Comparison of ENCODE assay signal across 30 mouse cellular contexts in the genomic region with DNA sequence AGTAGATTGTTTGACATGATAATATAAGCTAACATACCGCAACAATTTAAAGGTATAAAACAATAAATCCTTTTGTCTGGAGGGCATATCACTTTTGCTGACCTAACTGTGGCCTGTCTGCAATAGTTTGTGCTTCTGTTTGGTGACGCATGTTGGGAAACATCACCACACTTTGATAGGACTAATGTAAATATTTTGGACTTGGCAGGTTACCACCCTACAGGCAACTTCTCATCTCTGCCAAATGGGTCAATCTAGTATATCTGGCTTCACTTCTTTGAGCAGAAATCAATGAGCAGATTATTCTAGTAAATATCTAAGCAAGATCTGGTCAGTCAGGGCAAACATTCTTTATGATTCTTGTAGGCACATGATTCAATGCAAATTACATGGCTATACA.
"Had no signal": no experiment of that assay in that cellular context is flagged by ENCODE, and none has a peak within 500 bp of the region (broad histone marks: within the 10 kb centered on the region; RNA-seq: fewer than 3 reads in every experiment).

No protein-coding gene starts in this region.

- H3K9me3 ChIP-seq: limb, embryonic 10.5 days; limb, embryonic 12.5 days; limb, embryonic 13.5 days; limb, embryonic 15.5 days; liver, embryonic 12.5 days; liver, embryonic 13.5 days; liver, embryonic 15.5 days; lung, embryonic 15.5 days; midbrain, embryonic 10.5 days; midbrain, embryonic 12.5 days; midbrain, embryonic 13.5 days; midbrain, embryonic 15.5 days; neural tube, embryonic 12.5 days had no signal

- ATAC-seq: liver, embryonic 12.5 days; lung, postnatal 0 days; midbrain, embryonic 13.5 days; midbrain, embryonic 15.5 days; midbrain, embryonic 16.5 days had no signal

- H3K4me3 ChIP-seq: left cerebral cortex, adult 2 months; limb, embryonic 10.5 days; limb, embryonic 12.5 days; limb, embryonic 13.5 days; limb, embryonic 15.5 days; liver, embryonic 12.5 days; liver, embryonic 13.5 days; liver, embryonic 15.5 days; lung, embryonic 15.5 days; megakaryocyte, embryonic 14.5 days; midbrain, embryonic 10.5 days; midbrain, embryonic 12.5 days; midbrain, embryonic 13.5 days; midbrain, embryonic 15.5 days; myocyte; neural tube, embryonic 12.5 days had no signal

- H3K36me3 ChIP-seq: limb, embryonic 10.5 days; limb, embryonic 12.5 days; limb, embryonic 13.5 days; limb, embryonic 15.5 days; liver, embryonic 12.5 days; liver, embryonic 13.5 days; liver, embryonic 15.5 days; lung, embryonic 15.5 days; midbrain, embryonic 10.5 days; midbrain, embryonic 12.5 days; midbrain, embryonic 13.5 days; midbrain, embryonic 15.5 days; neural tube, embryonic 12.5 days had no signal

- H3K4me1 ChIP-seq: limb, embryonic 10.5 days; limb, embryonic 12.5 days; limb, embryonic 13.5 days; limb, embryonic 15.5 days; liver, embryonic 12.5 days; liver, embryonic 13.5 days; liver, embryonic 15.5 days; lung, embryonic 15.5 days; megakaryocyte, embryonic 14.5 days; midbrain, embryonic 10.5 days; midbrain, embryonic 12.5 days; midbrain, embryonic 13.5 days; midbrain, embryonic 15.5 days; neural tube, embryonic 12.5 days had no signal

- H3K4me2 ChIP-seq: limb, embryonic 12.5 days; limb, embryonic 13.5 days; limb, embryonic 15.5 days; liver, embryonic 12.5 days; liver, embryonic 13.5 days; liver, embryonic 15.5 days; lung, embryonic 14.5 days; lung, embryonic 15.5 days; midbrain, embryonic 11.5 days; midbrain, embryonic 12.5 days; midbrain, embryonic 13.5 days; midbrain, embryonic 15.5 days; neural tube, embryonic 12.5 days had no signal

- DNase-seq: left cerebral cortex, postnatal 4 days; liver, embryonic 13.5 days; lung, adult 18-20 months; lung, adult 2 months; lung, embryonic 14.5 days; lung, postnatal 10 days; lung, postnatal 14 days; lung, postnatal 36 days; lung, postnatal 4 days; midbrain, embryonic 14.5 days had no signal

- H3K9ac ChIP-seq: limb, embryonic 12.5 days; limb, embryonic 13.5 days; limb, embryonic 15.5 days; liver, embryonic 12.5 days; liver, embryonic 13.5 days; liver, embryonic 14.5 days; liver, embryonic 15.5 days; lung, embryonic 14.5 days; lung, embryonic 15.5 days; midbrain, embryonic 12.5 days; midbrain, embryonic 13.5 days; midbrain, embryonic 15.5 days; neural tube, embryonic 12.5 days had no signal

- H3K27ac ChIP-seq: left cerebral cortex, adult 2 months; limb, embryonic 10.5 days; limb, embryonic 12.5 days; limb, embryonic 13.5 days; limb, embryonic 15.5 days; liver, embryonic 12.5 days; liver, embryonic 13.5 days; liver, embryonic 14.5 days; liver, embryonic 15.5 days; lung, embryonic 15.5 days; macrophage; midbrain, embryonic 10.5 days; midbrain, embryonic 12.5 days; midbrain, embryonic 13.5 days; midbrain, embryonic 15.5 days; neural tube, embryonic 12.5 days had no signal

- H3K27me3 ChIP-seq: limb, embryonic 12.5 days; limb, embryonic 13.5 days; limb, embryonic 15.5 days; liver, embryonic 12.5 days; liver, embryonic 13.5 days; liver, embryonic 15.5 days; lung, embryonic 15.5 days; megakaryocyte, embryonic 14.5 days; midbrain, embryonic 12.5 days; midbrain, embryonic 13.5 days; midbrain, embryonic 15.5 days; neural tube, embryonic 12.5 days had no signal
